Mouse (Mus musculus) layer of hippocampus, postnatal 14 days (tissue): ENCODE measurements around the gene Cass4. TPM values are rescaled to one million over a fixed set of nuclear protein-coding genes. Genes with fewer than 3 reads are reported as not detected.

ENCODE experiments used
- DNase-seq, 2 experiments: peaks; one replicate each; pipeline ENCODE4 v3.0.0; 2021 to 2022; ENCODE audit warnings: low spot score in 2 of 2, mixed read lengths in 1 of 2
- total RNA-seq, 2 experiments: library from RNA; stranded (reverse); gene quantifications; 2 replicates each; pipeline ENCODE4 v1.2.3; 2021

Gene Cass4
- total RNA-seq, 2 experiments from 2014 or later, result 0.51 to 0.64 TPM

DNA sequence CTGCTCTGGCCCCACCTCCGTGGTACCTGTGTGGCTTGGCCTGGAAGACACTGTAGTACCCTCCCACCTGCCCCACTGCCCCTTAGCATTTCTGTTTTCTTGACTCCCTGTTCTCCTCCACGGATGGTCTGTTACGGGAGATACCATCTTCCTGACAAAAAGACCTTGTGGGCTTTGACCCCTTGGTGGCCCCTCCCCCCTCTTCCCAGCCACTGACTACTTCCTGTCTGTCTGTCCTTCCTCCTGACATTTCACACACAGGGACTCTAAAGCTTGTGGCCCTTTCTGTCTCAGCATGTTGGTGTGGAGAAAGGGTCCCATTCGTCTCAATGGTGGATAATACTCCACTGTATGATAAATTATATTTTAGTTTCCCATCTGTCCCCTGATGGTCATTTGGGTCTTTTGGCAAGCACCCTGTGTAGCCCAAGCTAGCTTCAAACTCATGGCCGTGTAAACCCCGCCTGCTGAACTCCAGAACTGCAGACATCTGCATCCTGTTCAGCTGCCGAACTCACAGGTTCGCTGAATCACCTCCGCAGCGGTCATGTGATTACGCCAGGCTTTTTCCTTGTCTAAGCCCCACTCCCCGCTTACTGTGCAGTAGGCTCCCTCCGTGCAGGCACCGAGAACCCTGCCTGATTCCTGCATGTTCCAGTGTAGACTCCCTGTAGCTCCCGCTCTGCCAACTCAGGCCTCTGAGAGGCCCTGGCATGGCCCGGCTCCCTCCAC is 88.2 kb downstream of the Cass4 start:
- DNase-seq, result no peak

Other genes with a start within 250 kb of the Cass4 start
- gene Mc3r, start 145.3 kb upstream of the Cass4 start, total RNA-seq, result under 1 TPM; 0.19 to 0.37 TPM
- gene Fam210b, start 48.2 kb upstream of the Cass4 start, total RNA-seq, result 10 to 100 TPM; 24.9 TPM
- gene Aurka, start 23.3 kb upstream of the Cass4 start, total RNA-seq, result 1 to 10 TPM; 2.6 to 2.9 TPM
- gene Cstf1, start 23.1 kb upstream of the Cass4 start, total RNA-seq, result 10 to 100 TPM; 24.0 to 25.0 TPM
- 10 to 100 TPM; 63.3 to 63.6 TPM for gene Rtf2, start 46.8 kb downstream of the Cass4 start, total RNA-seq
- gene Gcnt7, start 64.8 kb downstream of the Cass4 start, total RNA-seq, result not detected
- under 1 TPM; 0.51 to 0.79 TPM for gene Fam209, start 78.7 kb downstream of the Cass4 start, total RNA-seq
- gene Tfap2c, start 155.8 kb downstream of the Cass4 start, total RNA-seq, result 1 to 10 TPM in 1 of 2 experiments, under 1 TPM in 1; 0.79 to 1.1 TPM